Mouse (Mus musculus) cerebellum, postnatal 14 days (tissue): ENCODE results near the gene Sox15.

Source experiments
- DNase-seq, 2 experiments: peaks; one replicate each; pipeline ENCODE4 v3.0.0; 2021; ENCODE audit warnings: mixed read lengths in 2 of 2

The Sox15 gene

GRCm38 (mm10) chr11:69703814-69704612 is 48.9 kb downstream of the Sox15 start:
- DNase-seq: peak in 1 of 2 experiments; percentile 15

- DNase-seq: no peak
Observed at GRCm38 (mm10) chr11:69704613-69705010, 49.5 kb downstream of the Sox15 start.
